Mouse (Mus musculus): ENCODE results near the gene H2afj.

GRCm38 (mm10) chr6:136803739-136804633 lies 4.1 kb upstream of the H2afj start, which contains the start of gene Hist4h4:
- TF ChIP-seq CTCF (conservative IDR thresholded peaks at IDR 0.05; ENCODE audit: insufficient read depth, insufficient read length, low read depth, low read length) (no peak), POLR2A (IDR thresholded peaks at IDR 0.05; ENCODE audit: low read depth, low read length) (peak; percentile 93)
